Mouse (Mus musculus): ENCODE measurements at regions not wholly inside any gene's neighbourhood (a gene's known extent, or its start where the extent isn't known, plus 50 kb on each side); places are given as distances from the start of the nearest gene placed in this dataset.

DNA sequence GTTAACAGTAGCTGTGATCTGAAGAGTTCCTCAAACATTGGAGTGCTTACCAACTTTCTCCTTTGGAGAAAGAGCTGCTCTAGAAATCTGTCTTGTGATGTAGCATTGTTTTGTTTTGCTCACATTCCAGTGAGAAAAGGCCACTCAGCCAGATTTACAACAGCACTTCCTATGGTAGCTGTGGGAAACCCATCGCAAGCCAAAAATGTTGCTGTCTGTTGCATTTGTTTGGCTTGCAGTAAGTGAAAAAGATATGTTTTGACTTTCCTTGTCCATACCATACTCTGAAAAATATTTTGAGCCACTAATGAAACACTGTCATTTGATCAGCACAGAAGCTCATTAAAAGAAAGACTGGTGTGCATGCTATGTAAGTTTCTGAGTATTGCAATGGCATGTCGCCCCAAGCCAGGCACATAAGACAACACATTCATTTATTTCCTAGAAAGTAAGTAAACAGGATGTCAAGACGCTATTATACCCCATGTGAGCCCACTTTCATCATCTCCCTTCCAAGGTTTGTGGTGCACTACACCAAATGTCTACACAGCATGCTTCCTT is 66.2 kb downstream of the Car2 start:
- WGBS = 79% methylated on average over 3 of the region's 3 CpGs
- Histone ChIP-seq H3K9me3 (replicated peaks; ENCODE audit: control insufficient read depth, low read length) (no peaks in the 10 kb centered on the region), H3K36me3 (replicated peaks; ENCODE audit: control insufficient read depth, insufficient read depth, low read depth, low read length) (no peaks in the 10 kb centered on the region), H3K27me3 (ENCODE audit: control insufficient read depth, insufficient read depth, low read length) (no peaks in the 10 kb centered on the region), H3K4me2 (ENCODE audit: low read depth, low read length) (no peak overlapping the region), H3K9ac (replicated peaks; ENCODE audit: low read length) (no peak overlapping the region), H3K4me3 (ENCODE audit: low read depth, low read length) (no peak overlapping the region), H3K27ac (replicated peaks; ENCODE audit: low read depth, low read length) (no peak overlapping the region), H3K4me1 (ENCODE audit: control insufficient read depth, insufficient read depth, low read length) (no peaks in the 10 kb centered on the region)
- no peak for ATAC-seq (replicated peaks; ENCODE audit: insufficient number of reproducible peaks, low FRiP score, low TSS enrichment, low read depth)
- DNase-seq (ENCODE audit: low spot score) = no peak

DNA sequence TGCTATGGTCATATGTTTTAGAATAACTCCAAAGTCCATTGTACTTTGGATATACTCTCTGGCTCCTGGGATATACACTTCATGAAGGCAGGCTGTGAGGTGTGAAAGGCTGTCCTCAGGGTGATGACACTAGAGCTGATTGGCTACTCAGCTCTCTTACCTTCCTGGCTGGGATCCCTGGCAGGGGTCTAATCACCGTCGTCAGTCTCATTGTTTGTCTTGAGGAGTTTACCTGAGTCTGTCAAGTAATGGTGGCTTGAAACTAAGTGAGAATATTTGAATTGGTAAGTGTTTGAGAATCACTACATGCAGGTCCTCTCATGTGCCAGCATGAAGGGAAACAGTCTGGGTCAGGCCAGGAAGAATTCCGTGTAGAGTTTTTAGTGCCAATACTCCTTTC is 66.9 kb downstream of the Car2 start:
- DNase-seq (ENCODE audit: low spot score) = no peak
- ATAC-seq (replicated peaks; ENCODE audit: insufficient number of reproducible peaks, low FRiP score, low TSS enrichment, low read depth) = no peak
- Histone ChIP-seq H3K4me1 (ENCODE audit: control insufficient read depth, insufficient read depth, low read length) (no peaks in the 10 kb centered on the region), H3K27me3 (ENCODE audit: control insufficient read depth, insufficient read depth, low read length) (no peaks in the 10 kb centered on the region), H3K9me3 (replicated peaks; ENCODE audit: control insufficient read depth, low read length) (no peaks in the 10 kb centered on the region), H3K4me3 (ENCODE audit: low read depth, low read length) (no peak overlapping the region), H3K36me3 (replicated peaks; ENCODE audit: control insufficient read depth, insufficient read depth, low read depth, low read length) (no peaks in the 10 kb centered on the region), H3K4me2 (ENCODE audit: low read depth, low read length) (no peak overlapping the region), H3K27ac (replicated peaks; ENCODE audit: low read depth, low read length) (no peak overlapping the region), H3K9ac (replicated peaks; ENCODE audit: low read length) (no peak overlapping the region)
- WGBS = 50% methylated on average over 3 of the region's 3 CpGs

GRCm38 (mm10) chr3:14957481-14957880 is 71.4 kb downstream of the Car2 start:
- Histone ChIP-seq H3K4me3 (ENCODE audit: low read depth, low read length) (no peak overlapping the region), H3K4me2 (ENCODE audit: low read depth, low read length) (no peak overlapping the region), H3K9me3 (replicated peaks; ENCODE audit: control insufficient read depth, low read length) (no peaks in the 10 kb centered on the region), H3K27ac (replicated peaks; ENCODE audit: low read depth, low read length) (no peak overlapping the region), H3K4me1 (ENCODE audit: control insufficient read depth, insufficient read depth, low read length) (no peaks in the 10 kb centered on the region), H3K9ac (replicated peaks; ENCODE audit: low read length) (no peak overlapping the region), H3K36me3 (replicated peaks; ENCODE audit: control insufficient read depth, insufficient read depth, low read depth, low read length) (no peaks in the 10 kb centered on the region), H3K27me3 (ENCODE audit: control insufficient read depth, insufficient read depth, low read length) (no peaks in the 10 kb centered on the region)
- 56% methylated on average over 1 of the region's 1 CpGs for WGBS
- DNase-seq (ENCODE audit: low spot score) = no peak
- no peak for ATAC-seq (replicated peaks; ENCODE audit: insufficient number of reproducible peaks, low FRiP score, low TSS enrichment, low read depth)

- H3K4me2 ChIP-seq (ENCODE audit: low read depth, low read length) = no peak overlapping the region
- no peaks in the 10 kb centered on the region for H3K27me3 ChIP-seq (ENCODE audit: control insufficient read depth, insufficient read depth, low read length)
- WGBS = 87% methylated on average over 1 of the region's 1 CpGs
- H3K9ac ChIP-seq (replicated peaks; ENCODE audit: low read length) = no peak overlapping the region
- H3K9me3 ChIP-seq (replicated peaks; ENCODE audit: control insufficient read depth, low read length) = no peaks in the 10 kb centered on the region
- DNase-seq (ENCODE audit: low spot score) = no peak
- H3K4me3 ChIP-seq (ENCODE audit: low read depth, low read length) = no peak overlapping the region
- H3K27ac ChIP-seq (replicated peaks; ENCODE audit: low read depth, low read length) = no peak overlapping the region
- no peak for ATAC-seq (replicated peaks; ENCODE audit: insufficient number of reproducible peaks, low FRiP score, low TSS enrichment, low read depth)
- H3K36me3 ChIP-seq (replicated peaks; ENCODE audit: control insufficient read depth, insufficient read depth, low read depth, low read length) = no peaks in the 10 kb centered on the region
- H3K4me1 ChIP-seq (ENCODE audit: control insufficient read depth, insufficient read depth, low read length) = no peaks in the 10 kb centered on the region
Measured at GRCm38 (mm10) chr3:14958277-14958676, 72.2 kb downstream of the Car2 start.

DNA sequence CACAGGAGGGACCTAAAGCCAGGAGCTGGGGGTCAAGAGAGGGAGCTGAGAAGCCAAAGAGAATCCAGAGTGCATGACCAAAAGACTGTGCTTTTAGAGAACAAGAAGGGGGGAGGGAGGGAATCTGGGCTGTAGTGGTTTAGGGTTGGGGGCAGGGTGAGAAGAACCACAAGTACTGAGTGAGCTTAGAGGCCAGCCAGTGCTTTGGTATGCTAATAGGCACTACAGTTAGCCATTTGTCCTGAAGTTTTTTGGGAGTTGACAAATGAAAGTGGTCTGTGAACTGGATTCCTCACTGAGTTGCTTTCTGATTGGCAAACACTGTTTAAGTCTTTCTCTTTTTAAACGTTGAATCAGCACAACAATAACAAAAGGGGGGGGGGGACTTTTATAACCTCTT is 73.5 kb downstream of the Car2 start:
- Histone ChIP-seq H3K27ac (replicated peaks; ENCODE audit: low read depth, low read length) (no peak overlapping the region), H3K4me3 (ENCODE audit: low read depth, low read length) (no peak overlapping the region), H3K9ac (replicated peaks; ENCODE audit: low read length) (no peak overlapping the region)

DNA sequence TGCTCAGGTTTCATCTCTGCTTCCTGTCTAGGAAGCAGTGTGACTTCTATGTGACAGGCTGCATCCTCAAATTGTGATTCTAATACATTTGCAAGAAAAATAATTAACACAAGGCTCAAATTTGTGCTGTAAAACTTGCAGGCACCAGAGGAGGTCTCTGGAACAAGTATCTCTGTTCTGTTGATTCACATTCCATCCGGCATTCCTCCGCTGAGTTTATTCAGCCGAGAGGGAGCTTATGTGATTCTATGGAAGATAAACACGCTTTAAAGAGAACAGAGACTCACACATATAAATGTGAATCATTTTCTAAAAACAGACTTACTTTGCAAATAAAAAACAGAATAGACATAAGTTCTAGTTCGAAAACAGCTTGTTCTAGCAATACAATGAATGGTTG is 78.7 kb downstream of the Car2 start:
- no peaks in the 10 kb centered on the region for H3K9me3 ChIP-seq (replicated peaks; ENCODE audit: control insufficient read depth, low read length)
- H3K36me3 ChIP-seq (replicated peaks; ENCODE audit: control insufficient read depth, insufficient read depth, low read depth, low read length) = no peaks in the 10 kb centered on the region
- WGBS = 72% methylated on average over 5 of the region's 5 CpGs
- no peak for ATAC-seq (replicated peaks; ENCODE audit: insufficient number of reproducible peaks, low FRiP score, low TSS enrichment, low read depth)
- H3K27me3 ChIP-seq (ENCODE audit: control insufficient read depth, insufficient read depth, low read length) = no peaks in the 10 kb centered on the region
- no peaks in the 10 kb centered on the region for H3K4me1 ChIP-seq (ENCODE audit: control insufficient read depth, insufficient read depth, low read length)
- no peak overlapping the region for H3K9ac ChIP-seq (replicated peaks; ENCODE audit: low read length)
- no peak overlapping the region for H3K4me3 ChIP-seq (ENCODE audit: low read depth, low read length)
- DNase-seq (ENCODE audit: low spot score) = no peak
- no peak overlapping the region for H3K27ac ChIP-seq (replicated peaks; ENCODE audit: low read depth, low read length)
- no peak overlapping the region for H3K4me2 ChIP-seq (ENCODE audit: low read depth, low read length)

More for the DNA sequence above, 73.5 kb downstream of the Car2 start:
- Histone ChIP-seq H3K36me3 (replicated peaks; ENCODE audit: control insufficient read depth, insufficient read depth, low read depth, low read length) (no peaks in the 10 kb centered on the region), H3K9me3 (replicated peaks; ENCODE audit: control insufficient read depth, low read length) (no peaks in the 10 kb centered on the region), H3K4me2 (ENCODE audit: low read depth, low read length) (no peak overlapping the region), H3K4me1 (ENCODE audit: control insufficient read depth, insufficient read depth, low read length) (no peaks in the 10 kb centered on the region), H3K27me3 (ENCODE audit: control insufficient read depth, insufficient read depth, low read length) (no peaks in the 10 kb centered on the region)
- DNase-seq (ENCODE audit: low spot score) = peak; percentile 24
- peak; percentile 67; the same call in 1 of the 2 replicates for ATAC-seq (replicated peaks; ENCODE audit: insufficient number of reproducible peaks, low FRiP score, low TSS enrichment, low read depth)
- WGBS = 0% methylated on average over 1 of the region's 1 CpGs

GRCm38 (mm10) chr3:14965438-14966044 is 79.5 kb downstream of the Car2 start:
- no peak overlapping the region for H3K4me3 ChIP-seq (ENCODE audit: low read depth, low read length)
- ATAC-seq (replicated peaks; ENCODE audit: insufficient number of reproducible peaks, low FRiP score, low TSS enrichment, low read depth) = no peak

GRCm38 (mm10) chr3:14967235-14967634 is 81.2 kb downstream of the Car2 start:
- Histone ChIP-seq H3K27ac (replicated peaks; ENCODE audit: low read depth, low read length) (no peak overlapping the region), H3K27me3 (ENCODE audit: control insufficient read depth, insufficient read depth, low read length) (no peaks in the 10 kb centered on the region), H3K4me2 (ENCODE audit: low read depth, low read length) (no peak overlapping the region), H3K4me1 (ENCODE audit: control insufficient read depth, insufficient read depth, low read length) (no peaks in the 10 kb centered on the region), H3K9me3 (replicated peaks; ENCODE audit: control insufficient read depth, low read length) (no peaks in the 10 kb centered on the region), H3K36me3 (replicated peaks; ENCODE audit: control insufficient read depth, insufficient read depth, low read depth, low read length) (no peaks in the 10 kb centered on the region), H3K4me3 (ENCODE audit: low read depth, low read length) (no peak overlapping the region), H3K9ac (replicated peaks; ENCODE audit: low read length) (no peak overlapping the region)
- DNase-seq (ENCODE audit: low spot score) (no peak), ATAC-seq (replicated peaks; ENCODE audit: insufficient number of reproducible peaks, low FRiP score, low TSS enrichment, low read depth) (no peak)
- 88% methylated on average over 5 of the region's 5 CpGs for WGBS

More at GRCm38 (mm10) chr3:14965438-14966044, 79.5 kb downstream of the Car2 start:
- no peak for DNase-seq (ENCODE audit: low spot score)
- WGBS = 87% methylated on average over 5 of the region's 5 CpGs
- Histone ChIP-seq H3K9me3 (replicated peaks; ENCODE audit: control insufficient read depth, low read length) (no peaks in the 10 kb centered on the region), H3K36me3 (replicated peaks; ENCODE audit: control insufficient read depth, insufficient read depth, low read depth, low read length) (no peaks in the 10 kb centered on the region), H3K27ac (replicated peaks; ENCODE audit: low read depth, low read length) (no peak overlapping the region), H3K4me1 (ENCODE audit: control insufficient read depth, insufficient read depth, low read length) (no peaks in the 10 kb centered on the region), H3K9ac (replicated peaks; ENCODE audit: low read length) (no peak overlapping the region), H3K27me3 (ENCODE audit: control insufficient read depth, insufficient read depth, low read length) (no peaks in the 10 kb centered on the region), H3K4me2 (ENCODE audit: low read depth, low read length) (no peak overlapping the region)
